Mouse (Mus musculus) MEL (cell line): ENCODE measurements at regions not wholly inside any gene's neighbourhood (a gene's known extent, or its start where the extent isn't known, plus 50 kb on each side); places are given as distances from the start of the nearest gene placed in this dataset.

Experiments
- ETS1 ChIP-seq: IDR thresholded peaks from 2 replicates; pipeline ENCODE4 v1.6.1; 2012; ENCODE audit warnings: low read depth, mild to moderate bottlenecking, inconsistent platforms, low read length, improper control_type of control experiment, moderate library complexity
- POLR2A ChIP-seq, 2 experiments: IDR thresholded peaks; 2 replicates each; pipeline ENCODE4 v1.6.1; 2011 to 2012; ENCODE audit warnings: low read length in 2 of 2, mild to moderate bottlenecking in 2 of 2, control low read depth in 1 of 2, improper control_type of control experiment in 1 of 2, low read depth in 1 of 2, moderate library complexity in 1 of 2; ENCODE audit not compliant: control insufficient read depth in 1 of 2, insufficient read depth in 1 of 2, poor library complexity in 1 of 2

GRCm38 (mm10) chr7:40762520-40762919 is 135.6 kb upstream of the Vstm2b start:
- TF ChIP-seq POLR2A (IDR thresholded peaks at IDR 0.05; ENCODE audit: control insufficient read depth in 1 of 2, insufficient read depth in 1 of 2, low read depth in 1 of 2, low read length in 2 of 2, poor library complexity in 1 of 2) (no peak), ETS1 (no peak)
